Mouse (Mus musculus) urinary bladder, postnatal 4 days (tissue): ENCODE results near the gene Atp6v1b1.

ENCODE experiments used
- DNase-seq, 2 experiments: peaks; one replicate each; pipeline ENCODE4 v3.0.0; 2021 to 2022; ENCODE audit warnings: low spot score in 2 of 2

Gene Atp6v1b1

DNA sequence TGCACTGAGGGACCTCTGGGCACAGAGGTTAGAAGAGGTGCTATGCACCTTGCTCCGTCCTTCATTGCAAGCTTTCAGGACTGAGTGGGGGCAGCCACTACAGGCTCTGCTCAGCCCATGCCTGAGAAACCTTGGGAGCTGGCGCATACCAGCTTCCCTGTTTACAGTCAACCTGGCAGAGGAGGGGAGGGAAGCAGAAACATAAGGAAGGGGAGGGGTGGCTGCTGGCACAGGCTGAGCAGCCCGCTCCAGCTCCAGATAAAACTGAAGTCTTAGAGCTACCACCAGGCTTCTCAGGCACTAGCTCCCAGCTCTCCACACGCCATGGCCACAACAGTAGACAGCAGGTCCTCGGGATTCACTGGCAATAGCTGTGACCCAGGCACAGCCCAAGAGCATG is at the start of gene Atp6v1b1:
Gene Atp6v1b1 (plus strand): TSS at position 230 of the 400 bp plus-strand sequence.
- no peak for DNase-seq

DNA sequence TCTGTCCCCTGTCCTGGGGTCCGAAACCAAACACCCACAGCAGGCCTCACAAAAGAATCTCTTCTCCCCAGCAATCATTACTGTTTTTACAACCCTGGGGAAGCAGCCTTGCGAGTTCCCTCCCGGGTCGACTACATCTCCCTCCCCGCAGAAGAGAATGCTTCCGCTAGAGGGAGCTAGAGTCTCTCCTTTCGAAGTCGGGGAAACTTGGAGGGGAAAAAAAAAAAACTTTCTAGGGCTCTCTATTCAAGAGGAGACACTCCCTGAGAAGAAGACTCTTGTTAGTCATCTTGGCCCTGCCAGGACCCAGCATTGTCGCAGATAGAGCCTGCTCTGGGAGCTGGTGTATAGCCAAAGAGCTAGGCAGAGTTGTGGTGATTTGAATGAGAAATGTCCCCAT is 49.0 kb upstream of the Atp6v1b1 start:
- no peak for DNase-seq

DNA sequence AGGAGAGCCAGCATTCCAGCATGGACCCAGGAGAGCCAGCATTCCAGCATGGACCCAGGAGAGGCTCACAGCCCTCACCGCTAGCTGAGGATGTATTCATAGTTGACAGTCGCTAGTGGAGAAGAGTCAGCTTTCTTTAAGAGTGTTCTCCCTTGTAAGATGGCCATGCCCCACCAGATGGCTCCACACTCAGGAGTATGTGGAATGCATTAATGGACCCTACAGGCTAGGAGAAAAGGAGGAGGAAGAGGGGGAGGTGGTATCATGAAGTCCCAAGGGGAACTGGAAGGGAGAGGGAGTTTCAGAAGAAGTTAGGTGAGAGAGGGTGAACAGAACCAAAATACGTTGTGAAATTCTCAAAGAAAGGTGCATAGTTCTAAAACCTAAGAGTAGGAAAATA is 47.1 kb upstream of the Atp6v1b1 start:
- DNase-seq = no peak

DNA sequence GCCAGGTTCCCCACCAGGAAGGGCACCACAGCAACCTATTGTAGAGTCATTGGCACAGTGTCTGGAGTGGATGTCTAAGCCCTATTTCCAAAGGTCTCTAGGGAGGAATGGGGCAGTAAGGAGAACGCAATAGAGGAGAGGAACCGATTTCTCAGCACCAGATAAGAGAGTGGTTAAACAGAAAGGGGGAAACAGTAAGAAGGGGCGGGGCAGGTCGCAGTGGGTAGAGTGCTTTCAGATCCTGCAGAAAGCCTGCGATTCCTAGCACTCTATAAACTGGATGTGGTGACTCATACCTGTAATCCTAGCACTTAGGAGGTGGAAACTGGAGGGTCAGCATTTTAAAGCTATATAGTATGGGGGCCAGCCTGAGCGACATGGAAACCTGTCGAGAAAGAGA is 46.1 kb upstream of the Atp6v1b1 start:
- no peak for DNase-seq

DNA sequence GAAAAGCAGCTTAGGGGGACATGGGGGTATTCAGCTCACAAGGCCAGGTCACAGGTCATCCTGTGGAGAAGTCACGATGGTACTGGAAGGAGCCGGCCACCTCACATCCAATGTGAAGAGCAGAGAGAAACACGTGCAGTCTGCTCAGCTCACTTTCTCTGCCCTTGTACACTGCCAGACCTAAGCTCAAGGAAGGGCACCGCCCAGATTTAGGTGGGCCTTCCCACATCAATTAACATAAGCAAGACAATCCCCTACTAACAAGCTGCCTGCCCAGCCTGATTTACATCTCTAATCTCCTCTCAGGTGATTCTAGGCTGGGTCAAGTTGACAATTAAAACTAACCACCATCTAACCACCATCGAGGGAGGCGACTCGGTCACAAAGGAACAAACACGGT is 44.9 kb upstream of the Atp6v1b1 start:
- no peak for DNase-seq

DNA sequence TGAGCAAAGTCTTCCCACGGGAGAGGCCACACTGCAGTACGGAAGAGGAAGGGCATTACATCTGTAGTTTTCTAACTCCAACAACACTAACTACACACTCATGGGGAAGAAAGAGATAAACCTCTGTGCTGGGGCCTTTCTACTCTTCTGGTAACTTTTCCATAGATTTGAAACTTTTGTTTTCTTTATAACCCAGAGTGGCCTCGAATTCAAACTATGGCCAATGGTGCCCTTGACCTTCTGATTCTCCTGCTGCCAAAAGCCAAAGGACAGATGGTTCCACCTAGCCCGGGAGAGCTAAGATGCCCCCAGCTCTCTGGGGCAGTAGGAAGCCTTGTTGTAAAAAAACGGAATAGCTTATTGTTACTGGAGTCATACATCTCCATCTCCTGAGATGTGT is 42.8 kb upstream of the Atp6v1b1 start:
- DNase-seq = no peak

DNA sequence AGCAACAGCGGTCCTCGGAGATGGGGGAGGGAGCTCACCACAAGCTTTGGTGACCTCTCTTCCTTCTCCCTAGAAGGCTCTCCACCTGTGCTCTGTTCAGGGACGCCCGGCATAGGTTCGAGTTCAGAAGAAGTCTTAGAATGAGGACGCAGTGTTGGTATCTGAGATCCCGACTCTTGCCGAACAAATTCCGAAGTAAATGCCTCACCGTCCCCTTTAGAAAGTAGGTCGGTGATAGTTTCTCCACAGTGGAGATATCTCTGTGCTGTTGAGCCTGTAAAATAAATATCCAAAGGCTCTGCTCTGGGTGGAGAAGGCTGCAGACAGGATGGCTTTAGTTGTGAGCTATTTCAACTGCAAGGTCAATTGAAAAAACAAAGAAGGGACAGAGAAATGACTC is 41.8 kb upstream of the Atp6v1b1 start:
- DNase-seq = no peak

DNA sequence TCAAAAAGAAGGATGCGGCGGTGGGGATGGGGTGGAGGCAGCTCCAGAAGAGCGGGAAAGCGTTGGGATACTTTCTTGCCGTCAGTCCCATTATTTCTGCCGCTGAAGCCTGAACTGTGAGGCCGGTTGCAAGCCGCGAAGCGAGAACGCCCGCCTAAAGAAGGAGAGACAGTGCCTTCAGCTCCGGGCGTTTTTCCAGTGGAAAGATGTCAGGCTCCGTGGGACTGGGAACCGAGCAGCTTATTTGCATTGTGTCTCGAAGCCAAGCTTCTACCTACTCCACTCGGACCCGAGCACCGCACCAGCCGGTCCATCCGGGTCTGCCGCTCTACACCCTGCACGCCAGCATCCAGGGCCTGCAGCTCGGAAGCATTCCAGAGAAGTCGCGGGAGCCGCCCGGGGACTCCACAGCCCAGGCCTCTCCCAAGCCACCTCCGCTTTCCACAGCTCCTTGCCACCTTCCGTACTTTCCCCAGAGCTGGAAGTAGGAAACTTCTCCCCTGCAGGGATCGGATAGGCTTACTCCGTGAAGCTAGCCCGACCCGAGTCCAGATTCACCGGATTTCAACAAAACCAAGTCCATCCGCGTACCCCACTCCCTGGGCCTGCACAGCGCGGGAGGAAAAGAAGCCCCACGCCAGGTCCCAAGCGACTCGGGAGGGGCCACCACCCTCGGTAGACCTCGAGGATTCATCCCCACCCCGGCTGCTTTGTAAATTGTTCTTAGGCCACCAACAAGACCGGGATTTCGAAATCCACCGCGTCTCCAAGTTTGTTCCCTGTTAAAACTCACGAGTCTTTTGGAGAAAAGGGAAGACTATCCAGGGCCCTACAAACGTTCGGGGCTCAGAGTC is 40.4 kb upstream of the Atp6v1b1 start:
- no peak for DNase-seq

DNA sequence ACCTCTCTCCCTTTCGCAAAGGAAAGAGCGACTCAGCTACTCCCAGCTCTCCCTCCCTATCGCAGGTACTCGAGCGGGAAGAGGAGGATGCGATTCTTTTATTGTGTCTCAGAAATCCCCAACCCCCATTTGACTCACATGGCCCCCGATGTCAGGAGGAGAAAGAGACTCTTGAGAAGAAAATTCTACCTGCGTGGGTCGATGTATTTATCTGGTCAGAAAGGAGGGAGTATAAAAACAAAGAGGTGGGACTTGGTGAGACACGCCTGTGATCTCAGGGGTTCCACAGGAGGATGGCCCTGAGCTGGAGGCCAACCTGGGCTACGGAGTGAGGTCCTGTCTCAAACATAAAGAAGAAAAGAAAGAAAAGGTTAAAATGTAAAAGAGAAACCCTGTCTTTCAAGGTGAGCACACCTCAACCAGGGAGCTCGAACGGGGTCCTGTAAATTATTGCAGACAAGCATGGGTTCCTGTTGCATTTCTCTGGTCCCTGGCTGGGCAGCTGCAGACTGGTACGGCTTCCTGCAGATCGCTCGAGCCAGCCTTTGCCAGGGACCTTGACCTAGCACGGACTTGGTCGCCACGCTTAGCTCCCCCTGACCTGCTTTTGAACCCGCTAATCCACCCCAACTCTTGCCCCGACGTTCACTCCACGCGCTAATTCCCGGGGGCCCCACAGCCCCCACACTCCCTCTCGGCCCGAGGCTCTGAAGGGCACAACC is 39.6 kb upstream of the Atp6v1b1 start:
- DNase-seq = no peak

DNA sequence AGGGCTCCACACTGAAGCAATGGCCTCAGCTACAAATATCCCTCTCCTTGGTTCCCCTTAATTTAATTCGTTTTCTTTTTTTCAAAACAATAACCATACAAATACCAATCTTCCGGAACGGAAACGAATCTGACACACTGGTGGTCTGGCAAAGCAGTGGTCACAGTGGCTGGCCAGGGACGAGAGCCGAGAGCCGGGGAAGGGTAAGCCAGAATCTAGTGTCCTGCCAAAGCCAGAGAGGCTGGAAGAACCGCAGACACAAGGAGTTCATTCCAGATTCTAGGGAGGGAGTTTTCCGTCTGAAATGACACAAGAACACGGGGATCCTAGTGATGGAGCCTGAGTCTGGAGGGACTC is 39.1 kb upstream of the Atp6v1b1 start:
- DNase-seq = no peak

DNA sequence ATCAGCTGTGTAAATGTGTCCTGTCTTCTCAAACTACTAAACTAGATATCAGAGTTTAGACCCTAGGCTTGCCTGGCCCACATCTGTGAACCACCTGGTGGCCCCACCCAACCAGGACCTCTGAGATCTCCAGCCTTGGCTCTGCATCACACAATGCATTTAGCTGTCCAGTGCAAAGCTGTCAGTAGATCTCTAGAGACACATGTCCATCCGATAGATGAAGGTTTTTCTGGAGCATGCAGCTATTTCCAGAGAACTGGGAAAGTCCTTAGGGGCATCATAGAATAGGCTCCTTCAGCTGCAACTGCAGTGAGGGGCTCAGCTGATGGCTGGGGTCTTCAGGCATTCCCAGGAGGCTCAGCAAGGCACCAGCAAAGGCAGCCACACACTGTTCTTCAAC is 38.5 kb upstream of the Atp6v1b1 start:
- no peak for DNase-seq

DNA sequence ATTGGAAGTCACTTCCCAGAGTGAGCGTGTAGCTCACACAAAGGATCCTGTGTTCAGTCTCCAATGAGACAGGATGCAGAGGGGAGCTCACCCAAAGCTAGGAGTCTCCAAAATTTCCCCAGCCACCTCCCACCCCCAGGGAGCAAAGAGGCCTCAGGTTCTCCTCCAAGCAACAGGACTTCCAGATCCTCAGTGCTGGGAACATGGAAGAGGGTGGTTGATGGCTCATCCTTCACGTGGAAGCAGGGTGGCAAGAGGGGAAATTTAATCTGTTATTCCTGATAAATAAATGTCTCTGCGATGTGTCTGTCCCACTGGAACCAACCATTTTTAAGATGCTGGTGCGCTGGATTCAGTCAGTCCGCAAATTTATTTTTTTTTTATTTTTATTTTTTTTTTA is 38.1 kb upstream of the Atp6v1b1 start:
- no peak for DNase-seq

DNA sequence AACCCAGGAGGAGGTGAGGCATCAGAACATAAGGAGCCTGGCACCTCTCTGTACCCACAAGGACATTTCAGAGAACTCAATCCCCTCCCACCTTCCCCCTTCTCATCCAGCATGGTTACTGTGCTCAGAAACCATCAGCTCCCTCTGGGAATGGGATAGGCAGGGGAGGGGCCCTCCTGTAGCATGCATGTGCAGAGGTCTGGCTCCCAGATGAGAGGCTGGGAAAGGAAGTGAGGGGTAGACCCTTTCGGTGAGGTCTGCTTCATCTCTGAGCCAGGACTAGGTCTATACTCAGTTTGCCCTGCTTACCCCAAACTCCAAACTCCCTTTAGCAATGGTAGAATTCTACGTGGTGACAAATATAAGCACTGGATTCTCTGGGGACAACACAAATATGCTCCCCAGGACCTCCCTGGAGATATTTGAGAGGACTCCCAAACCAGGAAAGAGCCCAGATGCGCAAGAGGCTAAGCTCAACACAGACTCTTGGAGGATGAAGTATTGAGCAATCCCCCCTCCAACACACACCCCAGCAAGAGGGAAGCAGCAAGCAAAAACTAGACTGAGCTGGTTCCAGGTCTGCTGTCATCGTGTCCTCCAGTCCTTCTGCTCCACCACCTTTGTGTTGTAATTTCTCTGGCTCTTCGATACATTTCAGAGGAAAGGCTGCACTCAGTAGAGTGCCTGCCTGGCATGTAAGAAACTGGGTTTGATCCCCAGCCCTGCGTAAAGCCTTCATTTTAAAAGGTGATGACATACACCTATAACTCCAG is 34.9 kb upstream of the Atp6v1b1 start:
- DNase-seq = no peak

DNA sequence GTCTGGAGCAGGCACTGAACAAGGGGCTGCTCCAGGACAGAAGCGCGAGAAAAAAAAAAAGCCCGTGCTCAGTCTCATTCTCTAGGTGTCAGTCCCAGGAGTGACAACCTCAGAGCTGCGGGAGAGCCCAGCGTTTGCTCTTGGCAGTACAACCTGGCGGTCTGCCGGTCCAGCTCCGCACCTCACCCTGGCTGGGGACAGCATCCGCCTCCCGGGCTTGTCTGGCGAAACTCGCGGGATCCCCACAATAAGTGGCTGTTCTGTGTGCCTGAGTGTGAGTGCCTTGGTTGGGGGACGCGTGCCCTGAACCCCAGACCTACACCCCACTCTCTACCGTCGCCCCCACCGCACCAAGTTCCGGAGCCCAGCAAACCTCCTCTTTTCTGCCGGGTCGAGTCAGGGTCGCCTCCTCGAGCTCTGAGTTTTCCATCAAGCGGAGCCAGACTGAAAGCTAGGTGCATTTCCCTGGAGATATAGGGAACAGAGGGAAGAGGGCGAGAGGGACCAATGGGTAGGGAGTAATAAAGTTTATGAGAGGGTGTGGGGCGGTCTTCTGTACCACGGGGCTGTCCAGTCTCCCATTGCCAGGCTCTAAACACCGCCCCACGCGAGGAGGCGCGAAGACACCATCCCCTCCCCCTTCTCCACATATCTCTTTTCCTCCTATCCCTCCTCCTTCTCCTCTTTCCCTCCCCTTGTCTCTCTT is 32.3 kb upstream of the Atp6v1b1 start:
- no peak for DNase-seq

DNA sequence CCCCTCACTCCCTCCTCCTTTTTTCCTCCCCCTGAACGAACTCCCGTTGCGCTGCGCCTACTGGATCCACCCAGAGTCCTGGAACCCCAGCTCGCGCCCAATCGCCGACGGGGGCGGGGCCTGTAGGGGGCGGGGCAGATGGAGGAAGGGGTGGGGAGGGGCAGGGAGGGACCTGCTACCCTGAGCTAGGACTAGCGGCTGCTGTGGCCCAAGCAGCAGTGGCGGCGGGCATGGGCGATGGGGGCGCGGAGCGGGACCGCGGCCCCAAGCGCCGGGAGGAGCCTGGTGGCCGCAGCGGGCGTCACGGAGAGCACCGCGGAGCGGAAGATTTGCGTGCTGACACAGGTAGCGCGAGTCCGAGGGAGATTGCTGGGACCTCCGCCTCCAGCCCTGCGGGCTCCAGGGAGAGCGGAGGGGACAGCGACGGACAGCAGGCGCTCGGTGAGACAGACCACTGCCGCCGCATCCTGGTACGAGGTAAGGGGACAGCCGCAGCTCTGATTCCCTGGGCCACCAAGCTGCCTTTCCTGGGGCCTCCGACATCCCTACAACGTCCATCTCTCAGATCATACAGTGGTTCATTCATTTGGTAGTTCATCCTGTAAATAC is 31.6 kb upstream of the Atp6v1b1 start, which contains the start of gene Vax2:
Gene Vax2 (plus strand): TSS at position 198 of the 609 bp plus-strand sequence.
- peak; percentile 47 to 64 for DNase-seq

DNA sequence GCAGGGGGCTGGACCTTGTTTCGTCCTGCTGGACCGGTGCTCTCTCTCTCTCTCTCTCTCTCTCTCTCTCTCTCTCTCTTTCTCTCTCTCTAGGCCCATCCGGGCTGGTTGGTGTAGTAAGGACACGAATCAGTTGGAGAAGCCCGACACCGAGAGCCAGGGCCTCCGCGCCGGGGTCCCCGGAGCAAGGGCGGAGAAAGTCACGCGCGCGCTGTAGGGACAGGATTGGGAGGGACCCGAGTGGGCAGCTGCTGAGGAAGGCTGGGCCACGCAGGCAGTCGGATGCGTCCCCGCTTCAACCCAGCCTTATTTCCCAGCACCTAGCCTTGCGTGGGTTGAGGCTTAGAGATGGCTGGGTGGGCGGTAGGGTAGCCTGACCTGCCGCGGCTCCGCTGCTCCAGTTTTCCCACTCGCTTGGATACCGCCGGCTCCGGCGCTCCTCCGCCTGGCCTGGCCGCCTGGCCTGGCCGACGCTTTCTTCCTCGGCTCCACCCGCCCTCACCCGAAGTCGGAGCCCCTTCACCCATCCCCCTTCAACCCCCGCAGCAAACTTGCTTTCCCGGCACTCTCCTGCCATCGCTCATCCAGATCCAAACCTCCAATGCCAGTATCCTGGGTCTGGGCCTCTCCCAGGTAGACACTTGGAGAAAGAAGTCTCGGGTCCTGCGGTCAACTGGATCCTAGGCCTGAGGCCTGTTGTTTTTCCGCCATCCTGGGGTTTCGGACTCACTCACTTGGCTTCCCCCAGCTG is 30.9 kb upstream of the Atp6v1b1 start:
- no peak for DNase-seq

DNA sequence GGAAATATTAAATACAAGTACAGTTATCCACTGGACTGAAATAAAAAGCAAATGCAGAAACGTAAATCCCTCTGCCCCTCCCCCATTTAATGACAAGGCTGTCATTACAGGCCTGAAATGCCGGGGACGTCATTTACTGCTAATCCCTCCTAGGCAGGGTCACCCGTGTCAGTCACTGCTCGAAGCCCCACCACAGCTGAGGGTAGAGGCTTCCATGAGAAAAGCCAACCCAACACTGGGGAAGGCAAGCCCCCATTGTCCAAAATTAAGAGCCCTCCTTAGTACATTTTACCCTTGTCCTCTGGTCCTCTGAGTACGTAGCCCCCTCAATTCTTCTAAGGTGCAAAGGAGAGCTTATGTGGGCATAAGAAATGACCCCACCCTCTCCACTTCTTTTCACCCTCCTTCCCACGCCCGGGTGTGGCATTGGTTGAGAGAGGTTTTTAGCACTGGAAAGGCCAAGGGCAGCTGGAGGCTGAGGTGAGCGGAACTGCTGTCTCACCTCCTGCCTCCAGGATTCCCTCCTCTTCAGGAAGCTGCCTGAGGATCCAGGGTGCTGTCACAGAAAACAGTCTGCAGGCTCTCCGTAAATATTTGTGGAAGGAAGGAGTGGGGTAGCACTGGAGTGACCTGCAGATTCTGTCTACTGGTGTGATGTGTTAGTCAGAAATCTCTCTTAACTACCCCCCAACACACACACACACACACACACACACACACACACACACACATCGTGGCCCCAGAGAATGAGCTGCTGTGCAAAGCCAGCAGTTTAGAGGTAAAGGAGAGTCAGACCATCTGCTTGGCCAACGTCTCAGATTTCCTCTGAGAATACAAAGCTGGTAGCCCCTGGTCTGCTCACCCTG is 29.3 kb upstream of the Atp6v1b1 start:
- DNase-seq = no peak

DNA sequence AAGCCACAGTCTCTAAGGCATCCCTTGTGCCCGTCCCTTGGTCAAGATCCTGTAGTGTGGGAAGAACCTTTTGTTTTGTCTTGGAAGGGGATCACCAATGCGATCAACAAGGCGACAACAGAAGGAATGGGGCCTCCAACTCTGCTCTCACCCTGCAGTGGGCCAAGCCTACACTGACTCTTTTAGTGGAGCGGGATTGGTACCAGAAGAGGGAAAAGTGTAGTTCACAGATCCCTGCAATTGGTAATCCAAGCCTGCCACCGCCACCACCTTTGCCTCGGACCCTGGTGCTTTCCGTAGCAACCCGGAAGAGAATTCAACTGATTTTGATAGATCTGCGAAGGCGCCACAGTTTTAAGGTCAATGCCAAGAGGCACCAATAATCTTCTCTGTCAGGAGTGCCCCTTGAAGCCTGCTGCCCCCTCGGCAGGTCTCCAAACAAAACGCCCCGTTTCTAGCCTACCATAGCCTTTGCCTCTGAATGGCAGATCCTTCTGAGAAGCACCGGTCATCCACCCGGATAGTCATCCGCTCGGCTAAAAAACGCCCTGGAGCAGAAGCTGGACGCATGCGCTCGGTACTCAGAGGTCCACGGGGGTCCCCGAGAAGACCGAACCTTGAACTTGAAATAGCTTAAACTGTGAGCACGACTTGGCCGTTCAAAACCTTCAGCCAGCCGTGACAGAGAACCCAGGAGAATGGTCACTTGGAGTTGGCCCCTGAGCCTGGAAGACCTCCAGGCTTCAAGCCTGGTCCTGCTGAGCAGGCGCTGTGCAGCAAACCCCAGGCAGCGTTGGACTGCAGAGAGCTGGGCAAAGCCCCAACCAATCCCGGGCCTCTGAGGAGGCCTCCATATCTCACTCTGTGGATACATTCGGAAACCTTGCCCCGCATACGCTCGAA is 28.3 kb upstream of the Atp6v1b1 start:
- DNase-seq = no peak
